Mouse (Mus musculus): ENCODE data around the gene Snai3.

GRCm38 (mm10) chr8:122436586-122437125 is 23.9 kb downstream of the Snai3 start:
- TF ChIP-seq TAL1 (IDR thresholded peaks at IDR 0.05; ENCODE audit: low read length) (no peak), SMC3 (IDR thresholded peaks at IDR 0.05; ENCODE audit: low read depth, low read length) (no peak), CTCF (IDR thresholded peaks at IDR 0.05 in 2 of 3, conservative IDR thresholded peaks at IDR 0.05 in 1 of 3; ENCODE audit: control insufficient read depth in 1 of 3, insufficient read depth in 1 of 3, low read depth in 2 of 3, low read length in 3 of 3, poor library complexity in 1 of 3, severe bottlenecking in 1 of 3) (no peak), KAT2A (conservative IDR thresholded peaks at IDR 0.05; ENCODE audit: low read depth, low read length) (no peak), MAZ (IDR thresholded peaks at IDR 0.05; ENCODE audit: low read depth, low read length) (no peak)

Measured in MEL (cell line).